Mouse (Mus musculus) ES-E14 (cell line): ENCODE results near the gene Tmem201. TPM values are rescaled to one million over a fixed set of nuclear protein-coding genes. Genes with fewer than 3 reads are reported as not detected.

Experiments
- DNase-seq: peaks from one replicate; pipeline ENCODE4 v3.0.0-alpha.2; 2013; ENCODE audit warnings: low read depth, low spot score
- H3K27ac ChIP-seq: 2 replicates; pipeline ENCODE4 v1.5.1; 2012; ENCODE audit warnings: low read depth, mild to moderate bottlenecking, low read length, moderate library complexity, mixed read lengths; ENCODE audit not compliant: poor library complexity, insufficient read depth, severe bottlenecking
- H3K36me3 ChIP-seq: 2 replicates; pipeline ENCODE4 v1.6.1; 2012; ENCODE audit warnings: mild to moderate bottlenecking, low read length, moderate library complexity, mixed read lengths; ENCODE audit not compliant: control insufficient read depth, poor library complexity, insufficient read depth, severe bottlenecking
- H3K4me1 ChIP-seq, 2 experiments: fragments of 150-350 bp in 1 of 2; sonication (generic) in 1 of 2; 2 replicates each; pipeline ENCODE4 v1.6.1; 2012; ENCODE audit warnings: low read length in 2 of 2, mild to moderate bottlenecking in 1 of 2, mixed read lengths in 1 of 2; ENCODE audit not compliant: control insufficient read depth in 2 of 2, insufficient read depth in 2 of 2, poor library complexity in 1 of 2
- H3K4me3 ChIP-seq, 2 experiments: fragments of 150-350 bp in 1 of 2; sonication (generic) in 1 of 2; 2 replicates each; pipeline ENCODE4 v1.5.1; 2012; ENCODE audit warnings: low read length in 2 of 2, low read depth in 1 of 2, mild to moderate bottlenecking in 1 of 2, mixed read lengths in 1 of 2; ENCODE audit not compliant: insufficient read depth in 1 of 2, poor library complexity in 1 of 2, severe bottlenecking in 1 of 2
- H3K9ac ChIP-seq: 2 replicates; pipeline ENCODE4 v1.6.1; 2012; ENCODE audit warnings: low read depth, mild to moderate bottlenecking, low read length, mixed read lengths; ENCODE audit not compliant: poor library complexity, insufficient read depth, severe bottlenecking
- H3K9me3 ChIP-seq: fragments of 150-350 bp; sonication (generic); 2 replicates; pipeline ENCODE4 v1.6.1; 2012; ENCODE audit warnings: low read depth, mild to moderate bottlenecking, low read length; ENCODE audit not compliant: control insufficient read depth, insufficient read depth
- CHD2 ChIP-seq: IDR thresholded peaks from 2 replicates; pipeline ENCODE4 v1.6.1; 2014; ENCODE audit warnings: mild to moderate bottlenecking, low read depth, low read length, inconsistent platforms
- HCFC1 ChIP-seq: IDR thresholded peaks from 2 replicates; pipeline ENCODE4 v1.6.1; 2012; ENCODE audit warnings: low read length, inconsistent platforms, borderline replicate concordance; ENCODE audit not compliant: insufficient read depth
- MAFK ChIP-seq: IDR thresholded peaks from 2 replicates; pipeline ENCODE4 v1.6.1; 2014; ENCODE audit warnings: mild to moderate bottlenecking, low read depth, low read length, inconsistent platforms; ENCODE audit not compliant: insufficient read depth
- ZC3H11A ChIP-seq: IDR thresholded peaks from 2 replicates; pipeline ENCODE4 v1.6.1; 2012; ENCODE audit warnings: low read depth, mild to moderate bottlenecking, inconsistent platforms, low read length, borderline replicate concordance
- ZNF384 ChIP-seq: IDR thresholded peaks from 2 replicates; pipeline ENCODE4 v1.6.1; 2012; ENCODE audit warnings: low read depth, low read length, inconsistent platforms
- in situ Hi-C, 2 experiments: fragments of 600-800 bp; cut with MboI; formaldehyde crosslinking; loops; one replicate each; pipeline ENCODE4 v1.15.1; 2025; ENCODE audit warnings: low sequenced_read_pairs in 2 of 2, inconsistent platforms in 1 of 2; ENCODE audit not compliant: unreplicated experiment in 2 of 2
- total RNA-seq: library from RNA; depleted of rRNA; stranded (reverse); fragments of 300-350 nt; gene quantifications from 2 replicates; pipeline ENCODE4 v1.2.3, GENCODE M21; 2012

Gene Tmem201
- total RNA-seq, 1 experiment: 47.3 TPM

- Histone ChIP-seq H3K27ac (no peak overlapping the region), H3K9ac (no peak overlapping the region), H3K4me3 (no peak overlapping the region), H3K36me3 (no peaks in the 10 kb centered on the region), H3K9me3 (no peaks in the 10 kb centered on the region), H3K4me1 (peaks cover 0 to 6% of the 10 kb centered on the region in 2 experiments; a peak in 1 of 4 replicates)
- in situ Hi-C loops: no loop called here
- no peak for TF ChIP-seq ZNF384
- no peak for TF ChIP-seq MAFK
- no peak for TF ChIP-seq CHD2
- no peak for TF ChIP-seq ZC3H11A
- TF ChIP-seq HCFC1: no peak
- DNase-seq: no peak
These were observed 36.2 kb downstream of the Tmem201 start for GRCm38 (mm10) chr4:149701426-149702209.

- TF ChIP-seq ZC3H11A (no peak), MAFK (no peak), HCFC1 (no peak), CHD2 (no peak), ZNF384 (no peak)
- Histone ChIP-seq H3K4me1 (peaks cover 0 to 13% of the 10 kb centered on the region in 2 experiments; a peak in 1 of 4 replicates), H3K4me3 (no peak overlapping the region), H3K9me3 (no peaks in the 10 kb centered on the region), H3K27ac (no peak overlapping the region), H3K9ac (no peak overlapping the region), H3K36me3 (no peaks in the 10 kb centered on the region)
- in situ Hi-C loops: no loop called here
- no peak for DNase-seq
These were observed 37.9 kb downstream of the Tmem201 start for GRCm38 (mm10) chr4:149699953-149700352.

GRCm38 (mm10) chr4:149698197-149698821, 39.5 kb downstream of the Tmem201 start:
- in situ Hi-C loops: no loop called here
- peak; percentile 42 for DNase-seq
- peak overlapping the region; percentile 74 for H3K9ac ChIP-seq

GRCm38 (mm10) chr4:149697506-149698196, 40.2 kb downstream of the Tmem201 start:
- no peak for DNase-seq

More at GRCm38 (mm10) chr4:149698197-149698821, 39.5 kb downstream of the Tmem201 start:
- Histone ChIP-seq H3K4me3 (peak overlapping the region; percentile 51 to 73), H3K9me3 (no peaks in the 10 kb centered on the region), H3K4me1 (peaks cover 0 to 14% of the 10 kb centered on the region in 2 experiments; a peak in 1 of 4 replicates), H3K36me3 (no peaks in the 10 kb centered on the region), H3K27ac (no peak overlapping the region)
- TF ChIP-seq CHD2 (no peak), ZNF384 (no peak), MAFK (no peak), HCFC1 (no peak), ZC3H11A (no peak)

More at GRCm38 (mm10) chr4:149697506-149698196, 40.2 kb downstream of the Tmem201 start:
- peak overlapping the region; percentile 58 for H3K9ac ChIP-seq
- H3K9me3 ChIP-seq: no peaks in the 10 kb centered on the region
- no peaks in the 10 kb centered on the region for H3K36me3 ChIP-seq
- H3K4me1 ChIP-seq: peaks cover 0 to 15% of the 10 kb centered on the region in 2 experiments; a peak in 1 of 4 replicates
- peak overlapping the region; percentile 51 to 73 for H3K4me3 ChIP-seq
- H3K27ac ChIP-seq: no peak overlapping the region
- in situ Hi-C loops: no loop called here
- TF ChIP-seq ZC3H11A (no peak), ZNF384 (peak; percentile 28; the same call in 1 of the 2 replicates), HCFC1 (no peak), CHD2 (no peak), MAFK (no peak)
